Mouse (Mus musculus) sigmoid colon, adult 10 weeks (tissue): Measurements from ENCODE around the gene Rnf113a2. TPM values are rescaled to one million over a fixed set of nuclear protein-coding genes. Genes with fewer than 3 reads are reported as not detected.

Experiments used
- polyA plus RNA-seq: library from polyadenylated mRNA; stranded (reverse); fragments of 350-450 nt; fragmentation: Illumina TruSeq; extraction: RNeasy Lipid Tissue Mini Kit (QIAGEN cat#74804); gene quantifications from one replicate; pipeline ENCODE4 v1.2.3, GENCODE M21; 2014; ENCODE audit warnings: low read depth, low replicate concordance

Gene Rnf113a2
- 11.0 TPM for polyA plus RNA-seq

GRCm38 (mm10) chr12:84416834-84417604 is at the start of gene Rnf113a2:
Gene Rnf113a2 (plus strand): TSS chr12:84417196.

GRCm38 (mm10) chr12:84408819-84409507 is 8.0 kb upstream of the Rnf113a2 start, which contains the start of the genes Entpd5 and Bbof1:
Gene Entpd5 (minus strand): TSS chr12:84409029.
Gene Bbof1 (plus strand): TSS chr12:84409071.

GRCm38 (mm10) chr12:84450718-84451646 is 34.0 kb downstream of the Rnf113a2 start, which contains the start of the genes Aldh6a1 and Lin52:
Gene Aldh6a1 (minus strand): TSS chr12:84451004.
Gene Lin52 (plus strand): TSS chr12:84451422.

Other genes with a start within 250 kb of the Rnf113a2 start
- 17.7 TPM for gene Elmsan1, start 198.3 kb upstream of the Rnf113a2 start, polyA plus RNA-seq
- gene Ptgr2, start 132.0 kb upstream of the Rnf113a2 start, polyA plus RNA-seq: 113 TPM
- gene Zfp410, start 100.3 kb upstream of the Rnf113a2 start, polyA plus RNA-seq: 45.7 TPM
- 2.2 TPM for gene Coq6, start 55.5 kb upstream of the Rnf113a2 start, polyA plus RNA-seq
- 4.2 TPM for gene Fam161b, start 55.4 kb upstream of the Rnf113a2 start, polyA plus RNA-seq
- 216 TPM for gene Entpd5, start 8.2 kb upstream of the Rnf113a2 start, polyA plus RNA-seq
- gene Bbof1, start 8.1 kb upstream of the Rnf113a2 start, polyA plus RNA-seq: 10.3 TPM
- gene Aldh6a1, start 33.8 kb downstream of the Rnf113a2 start, polyA plus RNA-seq: 99.9 TPM
- 20.2 TPM for gene Lin52, start 34.2 kb downstream of the Rnf113a2 start, polyA plus RNA-seq
- not detected for gene Vsx2, start 152.6 kb downstream of the Rnf113a2 start, polyA plus RNA-seq
- 4.4 TPM for gene Abcd4, start 200.2 kb downstream of the Rnf113a2 start, polyA plus RNA-seq
- gene Vrtn, start 223.8 kb downstream of the Rnf113a2 start, polyA plus RNA-seq: not detected